Mouse (Mus musculus): ENCODE measurements at regions not wholly inside any gene's neighbourhood (a gene's known extent, or its start where the extent isn't known, plus 50 kb on each side); places are given as distances from the start of the nearest gene placed in this dataset.

DNA sequence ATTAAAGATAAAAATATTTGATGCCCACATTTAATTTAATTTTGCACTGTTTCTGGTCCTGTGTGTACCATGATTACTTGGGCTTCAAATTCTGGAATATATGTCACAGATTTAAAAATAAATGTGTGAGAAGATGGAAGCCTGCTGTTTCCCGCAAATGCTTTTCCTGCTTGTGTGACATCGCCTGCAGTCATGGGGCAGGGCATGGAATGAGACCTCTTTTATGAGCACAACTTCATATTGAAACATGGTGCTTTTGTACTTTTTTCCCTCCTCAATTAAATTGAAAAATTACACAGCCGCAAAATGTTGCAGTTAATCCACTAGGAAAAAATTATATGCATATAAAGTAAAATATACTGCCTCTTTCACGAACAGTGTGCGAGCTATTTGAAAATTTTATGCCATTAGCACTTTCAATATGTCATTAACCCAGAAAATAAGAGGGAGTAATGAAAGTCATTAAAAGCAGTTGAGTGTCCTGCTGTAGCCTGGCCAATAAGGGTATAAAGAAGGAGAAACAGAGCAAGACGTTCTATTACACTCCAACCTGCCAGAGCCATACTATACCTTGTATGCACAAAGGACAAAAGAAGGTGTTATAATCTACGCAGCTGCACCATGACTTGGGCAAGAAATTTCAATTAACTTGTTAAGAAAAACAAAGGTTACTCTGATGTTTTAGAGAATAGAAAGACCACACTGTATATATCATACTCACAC, 1336.1 kb upstream of the Cdh9 start:
- TF ChIP-seq CTCF (IDR thresholded peaks at IDR 0.05; ENCODE audit: low read depth, low read length): no peak
- no peak for TF ChIP-seq POLR2A (IDR thresholded peaks at IDR 0.05; ENCODE audit: extremely low read depth, insufficient read depth, low read length)
